Mouse (Mus musculus) kidney, embryonic 15.5 days (tissue): Measurements from ENCODE around the gene Lurap1. TPM values are rescaled to one million over a fixed set of nuclear protein-coding genes. Genes with fewer than 3 reads are reported as not detected.

Experiments used
- ATAC-seq: fragments of 200-750 bp; cut with Nextera tagmentation; replicated peaks from 2 replicates; pipeline ENCODE4 v1.8.0; 2017; ENCODE audit warnings: moderate TSS enrichment; ENCODE audit not compliant: low FRiP score
- H3K27ac ChIP-seq: fragments of 300-500 bp; sonication (generic); 2 replicates; pipeline ENCODE4 v1.5.1; 2015; ENCODE audit warnings: mild to moderate bottlenecking, inconsistent platforms
- H3K27me3 ChIP-seq: fragments of 300-500 bp; sonication (generic); 2 replicates; pipeline ENCODE4 v1.6.1; 2015; ENCODE audit warnings: inconsistent platforms
- H3K36me3 ChIP-seq: fragments of 300-500 bp; sonication (generic); 2 replicates; pipeline ENCODE4 v1.6.1; 2015; ENCODE audit warnings: inconsistent platforms
- H3K4me1 ChIP-seq: fragments of 300-500 bp; sonication (generic); 2 replicates; pipeline ENCODE4 v1.6.1; 2015; ENCODE audit warnings: inconsistent platforms
- H3K4me2 ChIP-seq: fragments of 300-500 bp; sonication (generic); 2 replicates; pipeline ENCODE4 v1.6.1; 2015; ENCODE audit warnings: moderate library complexity, mild to moderate bottlenecking, inconsistent platforms
- H3K4me3 ChIP-seq: fragments of 300-500 bp; sonication (generic); replicated peaks from 2 replicates; pipeline ENCODE4 v1.5.1; 2015; ENCODE audit warnings: mild to moderate bottlenecking, inconsistent platforms
- H3K9ac ChIP-seq: fragments of 300-500 bp; sonication (generic); 2 replicates; pipeline ENCODE4 v1.6.1; 2015; ENCODE audit warnings: mild to moderate bottlenecking, inconsistent platforms
- H3K9me3 ChIP-seq: fragments of 300-500 bp; sonication (generic); replicated peaks from 2 replicates; pipeline ENCODE4 v1.6.1; 2016; ENCODE audit warnings: inconsistent platforms
- WGBS: fragments of 180-500 bp; shearing (Covaris S2); methylation state at CpG from one replicate; pipeline ENCODE4 v1.1.7; 2015; ENCODE audit warnings: mixed read lengths; 5-methylcytosine and 5-hydroxymethylcytosine counted together
- polyA plus RNA-seq: library from polyadenylated mRNA; unstranded; fragments of >200 nt; fragmentation: Nextera tagmentation; extraction: Ambion mirVana; gene quantifications from 2 replicates; pipeline ENCODE4 v1.2.1, GENCODE M21; 2015

Lurap1 gene
- polyA plus RNA-seq, 1 experiment from 2014 or later = 2.7 TPM

DNA sequence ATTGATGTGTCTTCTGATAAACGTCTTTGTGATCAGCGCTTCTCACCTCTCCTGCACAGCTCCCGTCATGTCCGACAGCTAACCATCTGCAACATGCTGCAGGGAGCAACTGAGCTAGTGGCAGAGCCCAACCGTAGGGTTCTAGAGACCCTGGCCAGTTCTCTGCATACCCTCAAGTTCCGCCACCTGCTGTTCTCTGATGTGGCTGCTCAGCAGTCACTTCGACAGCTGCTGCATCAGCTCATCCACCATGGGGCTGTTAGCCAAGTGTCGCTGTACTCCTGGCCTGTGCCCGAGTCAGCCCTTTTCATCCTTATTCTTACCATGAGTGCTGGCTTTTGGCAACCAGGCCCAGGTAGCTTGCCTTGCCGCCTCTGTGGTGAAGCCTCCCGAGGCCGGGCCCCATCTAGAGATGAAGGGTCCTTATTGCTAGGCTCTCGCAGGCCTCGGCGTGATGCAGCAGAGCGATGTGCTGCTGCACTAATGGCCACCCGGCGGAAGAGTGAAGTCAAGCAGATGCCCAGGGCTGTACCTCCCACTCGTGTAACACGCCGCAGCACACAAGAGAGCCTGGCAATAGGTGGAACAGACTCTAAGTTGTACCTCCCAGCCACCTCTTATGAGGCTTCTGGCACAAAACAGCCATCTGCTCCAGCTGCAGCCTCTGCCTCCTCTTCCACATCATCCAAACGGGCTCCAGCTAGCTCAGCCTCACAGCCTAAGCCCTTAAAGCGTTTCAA is 62.5 kb downstream of the Lurap1 start:
- 90% methylated on average over 23 of the region's 23 CpGs for WGBS
- Histone ChIP-seq H3K9me3 (no peaks in the 10 kb centered on the region), H3K9ac (no peak overlapping the region), H3K4me1 (no peaks in the 10 kb centered on the region), H3K36me3 (peaks cover 94% of the 10 kb centered on the region), H3K27me3 (no peaks in the 10 kb centered on the region), H3K4me3 (no peak overlapping the region), H3K27ac (no peak overlapping the region), H3K4me2 (no peak overlapping the region)
- ATAC-seq = no peak

Other genes starting within 250 kb of the Lurap1 start
- gene Dmbx1, start 211.4 kb downstream of the Lurap1 start, polyA plus RNA-seq = not detected in 2 replicates
- 8.9 and 10.5 TPM in 2 replicates for gene Faah, start 133.4 kb downstream of the Lurap1 start, polyA plus RNA-seq
- gene Nsun4, start 97.5 kb downstream of the Lurap1 start, polyA plus RNA-seq = 17.7 and 20.8 TPM in 2 replicates
- 524 and 598 TPM in 2 replicates for gene Uqcrh, start 76.3 kb downstream of the Lurap1 start, polyA plus RNA-seq
- 72.4 and 79.5 TPM in 2 replicates for gene Lrrc41, start 76.1 kb downstream of the Lurap1 start, polyA plus RNA-seq
- gene Rad54l, start 27.6 kb downstream of the Lurap1 start, polyA plus RNA-seq = 34.4 and 36.6 TPM in 2 replicates
- gene Pomgnt1, start 27.5 kb downstream of the Lurap1 start, polyA plus RNA-seq = 61.7 and 62.2 TPM in 2 replicates
- 2.1 and 6.4 TPM in 2 replicates for gene Tspan1, start 16.3 kb upstream of the Lurap1 start, polyA plus RNA-seq
- gene 1700042G07Rik, start 22.0 kb upstream of the Lurap1 start, polyA plus RNA-seq = not detected in 2 replicates
- gene Gm49337, start 22.0 kb upstream of the Lurap1 start, polyA plus RNA-seq = not detected in 2 replicates
- 21.3 and 21.6 TPM in 2 replicates for gene Pik3r3, start 70.3 kb upstream of the Lurap1 start, polyA plus RNA-seq